Mouse (Mus musculus) layer of hippocampus, postnatal 25 days (tissue): Measurements from ENCODE around the gene Cfi. TPM values are rescaled to one million over a fixed set of nuclear protein-coding genes. Genes with fewer than 3 reads are reported as not detected.

ENCODE experiments used
- DNase-seq, 2 experiments: peaks; one replicate each; pipeline ENCODE4 v3.0.0; 2022; ENCODE audit warnings: mixed read lengths in 2 of 2, low spot score in 1 of 2; ENCODE audit errors: extremely low spot score in 1 of 2
- total RNA-seq, 2 experiments: library from RNA; stranded (reverse); gene quantifications; 2 replicates each; pipeline ENCODE4 v1.2.3; 2021

Cfi gene
- total RNA-seq, 2 experiments from 2014 or later = not detected

GRCm38 (mm10) chr3:129918434-129918833, 82.8 kb downstream of the Cfi start:
- peak; percentile 52 to 79 for DNase-seq

- DNase-seq = no peak
Measured at GRCm38 (mm10) chr3:129923581-129923980, 87.9 kb downstream of the Cfi start.

Other genes starting within 250 kb of the Cfi start
- gene Egf, start 80.6 kb upstream of the Cfi start, total RNA-seq = 1 to 10 TPM; 1.8 to 2.1 TPM
- not detected for gene Lrit3, start 31.9 kb upstream of the Cfi start, total RNA-seq
- under 1 TPM; 0.30 to 0.77 TPM for gene Rrh, start 13.3 kb upstream of the Cfi start, total RNA-seq
- gene Gar1, start 4.5 kb upstream of the Cfi start, total RNA-seq = 10 to 100 TPM; 43.3 to 49.6 TPM
- 10 to 100 TPM; 22.4 to 22.7 TPM for gene Pla2g12a, start 42.7 kb downstream of the Cfi start, total RNA-seq
- gene Casp6, start 65.5 kb downstream of the Cfi start, total RNA-seq = 1 to 10 TPM; 6.5 to 7.2 TPM
- 1 to 10 TPM; 3.3 to 3.8 TPM for gene Mcub, start 134.3 kb downstream of the Cfi start, total RNA-seq
- 10 to 100 TPM; 51.6 to 55.9 TPM for gene Sec24b, start 225.7 kb downstream of the Cfi start, total RNA-seq